Mouse (Mus musculus): ENCODE data around the gene Apoh. TPM values are rescaled to one million over a fixed set of nuclear protein-coding genes. Genes with fewer than 3 reads are reported as not detected.

The Apoh gene
- polyA plus RNA-seq (2015; fragmentation: Nextera tagmentation; extraction: Ambion mirVana): 67.4 and 97.3 TPM in 2 replicates

DNA sequence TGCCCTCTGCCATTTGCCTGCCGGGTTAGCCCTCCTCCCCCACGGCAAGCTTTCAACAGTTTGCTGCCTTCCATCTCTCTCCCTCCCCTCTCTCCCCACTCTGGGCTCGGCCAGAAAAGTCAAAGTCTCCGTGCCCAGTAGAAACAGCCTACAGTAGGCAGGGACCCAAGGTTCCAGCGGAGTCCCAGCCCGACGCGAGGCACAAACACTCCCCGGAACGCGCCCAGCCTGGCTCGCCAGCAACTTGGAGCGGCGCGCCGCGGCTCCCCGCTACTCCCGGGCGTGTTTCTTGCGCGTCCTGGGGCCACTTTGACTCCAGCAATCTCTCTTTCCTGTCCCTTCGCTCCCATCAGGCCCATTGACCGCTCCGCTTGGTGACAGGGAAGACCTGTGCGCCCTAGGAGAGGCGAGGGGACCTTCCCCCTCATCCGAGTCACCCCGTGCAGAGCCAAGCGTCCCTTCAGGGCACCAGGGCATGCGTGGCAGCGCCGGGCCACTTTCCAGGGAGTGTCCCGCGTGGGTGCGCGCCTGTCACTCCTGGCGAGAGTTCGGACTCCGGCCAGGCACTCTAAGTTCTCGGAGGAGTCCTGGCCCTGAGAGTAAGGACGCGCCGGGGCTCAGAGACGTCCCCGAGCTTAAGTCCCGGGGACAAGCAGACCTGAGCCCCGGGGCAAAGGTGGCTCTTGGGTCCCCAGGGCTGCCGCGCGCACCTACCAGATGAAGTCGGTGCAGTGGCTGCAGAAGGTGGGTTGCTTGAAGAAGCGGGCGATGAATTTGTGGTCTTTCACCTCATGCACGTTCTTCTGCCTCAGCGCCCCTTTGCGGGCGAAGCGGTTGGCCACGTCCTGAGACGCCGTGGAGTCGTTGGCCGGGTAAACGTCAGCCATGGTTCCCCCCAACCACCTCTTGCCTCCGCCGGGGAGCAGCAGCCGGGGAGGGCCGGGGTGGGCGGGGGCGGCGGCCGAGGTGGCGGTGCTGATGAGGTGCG lies at the start of gene Apoh:
Gene Apoh, plus strand, starts transcription at position 574 of the 988 bp plus-strand sequence.

DNA sequence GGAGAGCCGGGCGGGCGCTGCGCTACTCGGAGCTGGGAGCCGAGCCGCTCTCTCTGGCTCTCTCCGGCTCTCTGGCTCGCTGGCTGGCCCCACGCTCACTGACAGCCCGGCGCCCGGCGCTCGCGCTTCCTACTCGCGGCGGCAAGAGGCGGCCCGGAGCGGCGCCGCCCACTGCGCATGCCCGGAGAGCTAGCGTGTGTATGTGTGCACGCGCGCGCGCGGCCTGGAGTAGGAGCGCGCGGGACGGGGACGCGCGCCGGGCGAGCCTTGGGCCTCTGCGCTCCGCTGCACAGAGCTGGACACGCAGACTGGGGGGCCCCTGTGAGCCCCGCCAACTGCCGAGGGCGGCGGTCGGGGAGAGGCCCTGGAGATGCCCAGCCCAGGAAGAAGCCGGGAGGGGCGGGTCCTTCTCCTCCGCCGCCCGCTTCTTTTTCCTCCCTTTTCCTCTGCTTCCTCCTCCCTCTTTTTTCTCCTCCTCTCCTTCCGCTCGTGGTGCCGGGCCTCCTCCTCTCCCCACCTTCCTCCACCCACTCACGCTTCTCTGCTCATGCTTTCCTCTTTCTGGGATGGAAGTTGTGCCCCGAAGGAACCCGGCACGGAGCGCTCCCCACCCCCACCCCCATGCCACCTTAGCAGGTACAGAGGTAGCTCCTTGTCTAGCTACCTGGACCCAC lies 772 bp downstream of the Apoh start, which contains the start of gene Prkca:
Gene Prkca, minus strand, starts transcription at position 140 of the 674 bp plus-strand sequence.

DNA sequence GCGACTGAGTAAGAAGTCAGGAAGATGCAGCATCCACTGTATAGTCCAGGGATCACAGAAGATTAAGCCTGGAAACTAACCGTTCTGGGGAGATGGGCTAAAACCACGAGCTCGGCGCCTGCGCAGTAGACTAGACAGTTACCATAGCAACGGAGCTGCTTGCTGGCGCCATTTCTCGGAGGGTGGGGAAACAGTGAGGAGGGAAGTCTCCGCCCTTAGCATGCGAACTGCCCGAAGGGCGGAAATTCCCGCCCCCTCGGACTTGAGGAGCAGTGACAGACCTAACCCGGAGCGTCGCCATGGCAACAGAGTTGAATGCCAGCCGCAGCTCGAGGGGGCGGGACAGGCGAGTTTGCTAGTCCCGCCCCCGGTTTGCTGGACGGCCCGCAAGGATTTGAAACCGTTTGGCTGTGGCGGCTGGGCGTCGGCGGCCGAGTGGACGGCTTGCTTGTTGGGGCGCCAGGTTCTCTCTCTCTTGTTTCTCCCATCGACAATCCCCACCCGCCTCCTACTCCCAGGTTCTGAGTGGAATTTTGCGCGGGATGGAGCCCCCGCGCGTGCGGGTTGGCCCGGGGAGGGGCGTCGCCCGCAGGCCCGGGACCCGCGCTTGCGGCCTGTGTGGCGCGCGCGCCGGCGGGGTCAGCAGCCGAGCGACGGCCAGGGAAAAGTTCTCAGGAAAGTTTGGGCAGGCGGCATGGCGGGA lies 81.9 kb downstream of the Apoh start, which contains the start of gene Cep112:
Gene Cep112, plus strand, starts transcription at position 304 of the 703 bp plus-strand sequence.

Other genes with a start within 250 kb of the Apoh start
- 4.2 and 4.6 TPM in 2 replicates for gene Prkca, start 574 bp downstream of the Apoh start, polyA plus RNA-seq (2015; fragmentation: Nextera tagmentation; extraction: Ambion mirVana)
- gene Cep112, start 81.8 kb downstream of the Apoh start, polyA plus RNA-seq (2015; fragmentation: Nextera tagmentation; extraction: Ambion mirVana): 9.4 and 10.9 TPM in 2 replicates